Mouse (Mus musculus): Measurements from ENCODE around the gene Pkp2. TPM values are rescaled to one million over a fixed set of nuclear protein-coding genes. Genes with fewer than 3 reads are reported as not detected.

Pkp2 gene
- polyA plus RNA-seq, 1 experiment = 10.9 TPM

- H3K27me3 ChIP-seq (replicated peaks; ENCODE audit: control insufficient read depth, insufficient read depth, low read length) = no peaks in the 10 kb centered on the region
- no peaks in the 10 kb centered on the region; the same call in none of the 2 replicates for H3K36me3 ChIP-seq (ENCODE audit: control insufficient read depth, insufficient read depth, low read length)
- DNase-seq = no peak
- H3K4me1 ChIP-seq (ENCODE audit: control insufficient read depth, insufficient read depth, low read length) = no peaks in the 10 kb centered on the region
- TF ChIP-seq CTCF (conservative IDR thresholded peaks at IDR 0.05; ENCODE audit: insufficient read depth, insufficient read length, low read depth, low read length) = no peak
- TF ChIP-seq POLR2A (IDR thresholded peaks at IDR 0.05; ENCODE audit: low read depth, low read length) = no peak
- H3K27ac ChIP-seq (ENCODE audit: insufficient read depth, low read depth, low read length) = no peak overlapping the region
- WGBS = 96% methylated on average over 5 of the region's 5 CpGs
- no peak overlapping the region for H3K4me3 ChIP-seq (ENCODE audit: insufficient read depth, low read depth, low read length)
These were observed 47.8 kb downstream of the Pkp2 start for GRCm38 (mm10) chr16:16260882-16261281.

- H3K4me1 ChIP-seq (ENCODE audit: control insufficient read depth, insufficient read depth, low read length) = no peaks in the 10 kb centered on the region
- TF ChIP-seq POLR2A (IDR thresholded peaks at IDR 0.05; ENCODE audit: low read depth, low read length) (no peak), CTCF (conservative IDR thresholded peaks at IDR 0.05; ENCODE audit: insufficient read depth, insufficient read length, low read depth, low read length) (no peak)
- no peak overlapping the region for H3K27ac ChIP-seq (ENCODE audit: insufficient read depth, low read depth, low read length)
- DNase-seq = no peak
- H3K4me3 ChIP-seq (ENCODE audit: insufficient read depth, low read depth, low read length) = no peak overlapping the region
- H3K36me3 ChIP-seq (ENCODE audit: control insufficient read depth, insufficient read depth, low read length) = no peaks in the 10 kb centered on the region; the same call in none of the 2 replicates
- 83% methylated on average over 6 of the region's 6 CpGs for WGBS
- no peaks in the 10 kb centered on the region for H3K27me3 ChIP-seq (replicated peaks; ENCODE audit: control insufficient read depth, insufficient read depth, low read length)
These were observed 48.4 kb downstream of the Pkp2 start for GRCm38 (mm10) chr16:16261481-16261880.

- no peaks in the 10 kb centered on the region; the same call in none of the 2 replicates for H3K36me3 ChIP-seq (ENCODE audit: control insufficient read depth, insufficient read depth, low read length)
These were observed 49.3 kb downstream of the Pkp2 start for GRCm38 (mm10) chr16:16262436-16262835.

GRCm38 (mm10) chr16:16272978-16273377 is 59.9 kb downstream of the Pkp2 start:
- H3K36me3 ChIP-seq (ENCODE audit: control insufficient read depth, insufficient read depth, low read length) = no peaks in the 10 kb centered on the region; the same call in 1 of the 2 replicates
- no peak overlapping the region for H3K4me3 ChIP-seq (ENCODE audit: insufficient read depth, low read depth, low read length)
- no peak overlapping the region for H3K27ac ChIP-seq (ENCODE audit: insufficient read depth, low read depth, low read length)
- no peaks in the 10 kb centered on the region for H3K4me1 ChIP-seq (ENCODE audit: control insufficient read depth, insufficient read depth, low read length)
- TF ChIP-seq CTCF (conservative IDR thresholded peaks at IDR 0.05; ENCODE audit: insufficient read depth, insufficient read length, low read depth, low read length) (no peak), POLR2A (IDR thresholded peaks at IDR 0.05; ENCODE audit: low read depth, low read length) (no peak)
- 59% methylated on average over 3 of the region's 3 CpGs for WGBS
- no peaks in the 10 kb centered on the region for H3K27me3 ChIP-seq (replicated peaks; ENCODE audit: control insufficient read depth, insufficient read depth, low read length)
- no peak for DNase-seq

More at GRCm38 (mm10) chr16:16262436-16262835, 49.3 kb downstream of the Pkp2 start:
- Histone ChIP-seq H3K27me3 (replicated peaks; ENCODE audit: control insufficient read depth, insufficient read depth, low read length) (no peaks in the 10 kb centered on the region), H3K4me3 (ENCODE audit: insufficient read depth, low read depth, low read length) (no peak overlapping the region), H3K4me1 (ENCODE audit: control insufficient read depth, insufficient read depth, low read length) (no peaks in the 10 kb centered on the region), H3K27ac (ENCODE audit: insufficient read depth, low read depth, low read length) (no peak overlapping the region)
- DNase-seq = no peak
- 95% methylated on average over 3 of the region's 3 CpGs for WGBS
- TF ChIP-seq POLR2A (IDR thresholded peaks at IDR 0.05; ENCODE audit: low read depth, low read length) = no peak
- no peak for TF ChIP-seq CTCF (conservative IDR thresholded peaks at IDR 0.05; ENCODE audit: insufficient read depth, insufficient read length, low read depth, low read length)

- H3K27me3 ChIP-seq (replicated peaks; ENCODE audit: control insufficient read depth, insufficient read depth, low read length) = no peaks in the 10 kb centered on the region
- no peak overlapping the region for H3K27ac ChIP-seq (ENCODE audit: insufficient read depth, low read depth, low read length)
- 83% methylated on average over 6 of the region's 6 CpGs for WGBS
- no peak overlapping the region for H3K4me3 ChIP-seq (ENCODE audit: insufficient read depth, low read depth, low read length)
- H3K4me1 ChIP-seq (ENCODE audit: control insufficient read depth, insufficient read depth, low read length) = no peaks in the 10 kb centered on the region
- H3K36me3 ChIP-seq (ENCODE audit: control insufficient read depth, insufficient read depth, low read length) = no peaks in the 10 kb centered on the region; the same call in 1 of the 2 replicates
- no peak for DNase-seq
- TF ChIP-seq CTCF (conservative IDR thresholded peaks at IDR 0.05; ENCODE audit: insufficient read depth, insufficient read length, low read depth, low read length) = no peak
- no peak for TF ChIP-seq POLR2A (IDR thresholded peaks at IDR 0.05; ENCODE audit: low read depth, low read length)
These were observed 60.6 kb downstream of the Pkp2 start for GRCm38 (mm10) chr16:16273752-16274151.

GRCm38 (mm10) chr16:16302369-16303137 is 89.4 kb downstream of the Pkp2 start, which contains the start of gene Yars2:
Gene Yars2, plus strand, starts transcription at chr16:16302965.
- Histone ChIP-seq H3K4me1 (ENCODE audit: control insufficient read depth, insufficient read depth, low read length) (0 out of 2 replicates have a peak, but pooled peaks cover 2% of the 10 kb centered on the region), H3K27me3 (replicated peaks; ENCODE audit: control insufficient read depth, insufficient read depth, low read length) (no peaks in the 10 kb centered on the region), H3K4me3 (ENCODE audit: insufficient read depth, low read depth, low read length) (peak within 1 kb of the TSS; percentile 71), H3K36me3 (ENCODE audit: control insufficient read depth, insufficient read depth, low read length) (no peaks in the 10 kb centered on the region; the same call in 1 of the 2 replicates), H3K27ac (ENCODE audit: insufficient read depth, low read depth, low read length) (peak within 1 kb of the TSS; percentile 97)
- TF ChIP-seq POLR2A (IDR thresholded peaks at IDR 0.05; ENCODE audit: low read depth, low read length) (peak; percentile 68), CTCF (conservative IDR thresholded peaks at IDR 0.05; ENCODE audit: insufficient read depth, insufficient read length, low read depth, low read length) (peak; percentile 61)
- under 1% methylated on average over 50 of the region's 50 CpGs for WGBS
- peak; percentile 96 for DNase-seq

- DNase-seq = peak; percentile 62
- Histone ChIP-seq H3K27ac (ENCODE audit: insufficient read depth, low read depth, low read length) (peak overlapping the region; percentile 49), H3K4me1 (ENCODE audit: control insufficient read depth, insufficient read depth, low read length) (0 out of 2 replicates have a peak, but pooled peaks cover 2% of the 10 kb centered on the region), H3K36me3 (ENCODE audit: control insufficient read depth, insufficient read depth, low read length) (peaks cover under 1% of the 10 kb centered on the region; the same call in 1 of the 2 replicates), H3K4me3 (ENCODE audit: insufficient read depth, low read depth, low read length) (peak overlapping the region; percentile 71), H3K27me3 (replicated peaks; ENCODE audit: control insufficient read depth, insufficient read depth, low read length) (no peaks in the 10 kb centered on the region)
- WGBS = under 1% methylated on average over 61 of the region's 61 CpGs
- TF ChIP-seq POLR2A (IDR thresholded peaks at IDR 0.05; ENCODE audit: low read depth, low read length) (no peak), CTCF (conservative IDR thresholded peaks at IDR 0.05; ENCODE audit: insufficient read depth, insufficient read length, low read depth, low read length) (no peak)
These were observed 90.2 kb downstream of the Pkp2 start for GRCm38 (mm10) chr16:16303138-16303827.

All from kidney, adult 2 months (tissue).